Mouse (Mus musculus) E14TG2a.4 (cell line): ENCODE data around the gene Gm15319.
"Not testable (repeated sequence)": the region's sequence is repeated elsewhere in the genome, so short reads cannot be mapped to it uniquely, and the experiment has no call there.

Source experiments
- CTCF ChIP-seq: conservative IDR thresholded peaks from 2 replicates; pipeline ENCODE4 v1.5.1; 2014; ENCODE audit warnings: low read length
- NANOG ChIP-seq: IDR thresholded peaks from 2 replicates; pipeline ENCODE4 v1.6.1; 2014; ENCODE audit warnings: borderline replicate concordance, low read length, mixed read lengths
- POU5F1 ChIP-seq: IDR thresholded peaks from 2 replicates; pipeline ENCODE4 v1.6.1; 2014; ENCODE audit warnings: low read length, borderline replicate concordance

GRCm38 (mm10) chr8:20410355-20410754 lies 47.3 kb upstream of the Gm15319 start:
- TF ChIP-seq CTCF, NANOG, POU5F1: not testable (repeated sequence)
